Mouse (Mus musculus): ENCODE measurements around the gene Gm49358.
A peak's percentile ranks its signal among the peaks of the same experiment; 100 is the strongest.

The Gm49358 gene

GRCm38 (mm10) chr10:86814292-86815131 lies 50.7 kb downstream of the Gm49358 start:
- no peak for DNase-seq (ENCODE audit: low read depth, low spot score)

DNA sequence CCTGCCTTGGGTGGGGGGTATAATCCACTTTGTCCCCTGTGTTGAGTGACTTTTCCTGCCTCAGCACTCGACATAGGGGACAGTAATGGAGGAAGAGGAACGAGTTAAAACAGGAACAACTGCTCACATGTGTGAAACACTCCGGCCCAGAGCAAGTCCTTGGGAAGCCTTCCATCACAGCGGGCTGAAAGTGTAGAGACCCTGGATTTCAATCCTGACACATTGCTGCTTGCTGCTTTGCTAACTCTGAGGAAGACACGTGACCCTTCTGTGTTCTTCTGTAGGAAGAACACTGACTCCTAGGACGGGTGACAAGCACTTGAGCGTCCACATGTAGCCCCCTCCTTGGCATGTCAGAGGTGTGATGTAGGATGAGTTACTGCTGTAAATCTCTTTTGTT lies 51.4 kb downstream of the Gm49358 start:
- DNase-seq (ENCODE audit: low read depth, low spot score): no peak

GRCm38 (mm10) chr10:86819649-86820165 lies 55.9 kb downstream of the Gm49358 start:
- DNase-seq (ENCODE audit: low read depth, low spot score): peak; percentile 75

GRCm38 (mm10) chr10:86821014-86821413 lies 57.2 kb downstream of the Gm49358 start:
- DNase-seq (ENCODE audit: low read depth, low spot score): peak; percentile 58

DNA sequence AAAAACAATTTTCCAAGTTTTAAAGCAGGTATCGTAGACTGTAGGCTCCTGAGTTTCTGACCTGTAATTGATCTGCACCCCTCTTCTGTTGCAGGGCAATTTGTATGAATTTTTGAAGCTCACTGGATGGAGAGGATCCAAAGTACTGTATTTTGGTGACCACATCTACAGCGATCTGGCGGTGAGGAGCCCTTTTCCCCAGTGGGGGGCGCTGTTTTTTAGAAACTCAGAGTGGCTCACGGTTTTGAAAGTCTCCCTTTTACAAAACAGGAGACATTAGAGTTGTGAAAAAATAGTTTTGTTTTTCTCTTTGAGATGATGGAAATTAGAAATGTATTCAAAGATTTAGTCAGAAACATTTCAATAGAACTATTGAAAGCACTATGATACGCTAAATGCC lies 60.3 kb downstream of the Gm49358 start:
- DNase-seq (ENCODE audit: low read depth, low spot score): no peak

DNA sequence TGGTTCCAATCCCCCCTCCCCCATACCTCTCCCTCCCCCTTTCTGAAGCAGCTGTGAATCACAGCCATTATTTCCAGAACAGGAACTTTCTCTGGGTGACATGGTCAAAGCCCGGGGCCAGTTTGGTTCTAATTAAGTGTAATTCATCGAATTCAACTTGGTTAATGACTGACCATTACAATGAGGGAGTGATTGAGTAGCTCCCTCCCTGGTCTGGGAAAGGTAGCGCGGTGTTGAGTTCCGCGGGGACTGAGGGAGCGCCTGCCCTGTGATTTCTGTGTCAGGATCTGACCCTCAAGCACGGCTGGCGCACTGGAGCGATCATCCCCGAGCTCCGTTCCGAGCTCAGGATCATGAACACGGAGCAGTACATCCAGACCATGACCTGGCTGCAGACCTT lies 61.1 kb downstream of the Gm49358 start:
- no peak for DNase-seq (ENCODE audit: low read depth, low spot score)

- DNase-seq (ENCODE audit: low read depth, low spot score): peak; percentile 83
These were observed 62.2 kb downstream of the Gm49358 start for GRCm38 (mm10) chr10:86825871-86826522.

DNA sequence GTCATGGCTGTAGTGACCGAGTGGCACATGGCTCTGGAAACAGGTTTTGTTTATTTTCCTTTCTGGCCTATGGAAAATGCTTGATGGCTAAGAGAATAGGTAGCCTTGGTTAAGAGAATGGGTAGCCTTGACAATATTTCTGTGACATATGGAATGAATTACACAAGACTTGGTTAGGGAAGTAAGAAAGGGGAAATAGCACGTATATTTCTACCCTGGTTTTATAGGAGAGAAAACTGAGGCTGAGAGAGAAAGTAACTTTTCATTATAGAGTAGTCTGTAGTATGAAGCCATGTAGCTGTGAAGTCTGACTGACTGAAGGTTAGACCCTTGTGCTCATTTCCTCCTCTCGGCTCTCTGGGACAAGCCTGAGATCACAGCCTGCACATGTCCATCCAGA lies 63.2 kb downstream of the Gm49358 start:
- DNase-seq (ENCODE audit: low read depth, low spot score): no peak

GRCm38 (mm10) chr10:86828221-86829135 lies 64.7 kb downstream of the Gm49358 start:
- no peak for DNase-seq (ENCODE audit: low read depth, low spot score)

- no peak for DNase-seq (ENCODE audit: low read depth, low spot score)
These were observed 65.7 kb downstream of the Gm49358 start for GRCm38 (mm10) chr10:86829515-86829914.

- peak; percentile 46 for DNase-seq (ENCODE audit: low read depth, low spot score)
These were observed 73.0 kb downstream of the Gm49358 start for GRCm38 (mm10) chr10:86836784-86837183.

- DNase-seq (ENCODE audit: low read depth, low spot score): no peak
These were observed 75.1 kb downstream of the Gm49358 start for GRCm38 (mm10) chr10:86838827-86839226.

GRCm38 (mm10) chr10:86842659-86843058 lies 78.9 kb downstream of the Gm49358 start:
- DNase-seq (ENCODE audit: low read depth, low spot score): peak; percentile 53

- no peak for DNase-seq (ENCODE audit: low read depth, low spot score)
These were observed 83.2 kb downstream of the Gm49358 start for GRCm38 (mm10) chr10:86846926-86847467.

DNA sequence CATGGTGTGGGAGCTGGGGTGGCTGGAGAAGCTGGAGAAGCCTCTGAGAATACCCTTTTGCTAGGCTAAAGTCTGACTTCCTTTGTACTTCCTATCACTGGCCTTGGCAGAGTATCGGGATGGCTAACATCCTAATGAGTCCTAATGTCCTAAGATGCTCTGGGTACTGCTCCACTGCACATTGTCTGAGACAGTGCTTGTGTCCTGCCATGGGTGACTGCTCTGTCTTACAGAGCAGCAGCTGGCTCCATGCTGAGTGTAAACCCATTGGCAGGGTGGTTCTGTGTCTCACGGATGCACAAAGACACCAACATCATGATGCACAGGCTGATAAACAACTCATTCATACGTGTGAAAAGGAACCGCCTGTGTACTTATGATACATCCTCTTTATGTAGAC lies 85.3 kb downstream of the Gm49358 start:
- no peak for DNase-seq (ENCODE audit: low read depth, low spot score)

GRCm38 (mm10) chr10:86849508-86849907 lies 85.7 kb downstream of the Gm49358 start:
- no peak for DNase-seq (ENCODE audit: low read depth, low spot score)

GRCm38 (mm10) chr10:86852160-86852559 lies 88.4 kb downstream of the Gm49358 start:
- DNase-seq (ENCODE audit: low read depth, low spot score): no peak

DNA sequence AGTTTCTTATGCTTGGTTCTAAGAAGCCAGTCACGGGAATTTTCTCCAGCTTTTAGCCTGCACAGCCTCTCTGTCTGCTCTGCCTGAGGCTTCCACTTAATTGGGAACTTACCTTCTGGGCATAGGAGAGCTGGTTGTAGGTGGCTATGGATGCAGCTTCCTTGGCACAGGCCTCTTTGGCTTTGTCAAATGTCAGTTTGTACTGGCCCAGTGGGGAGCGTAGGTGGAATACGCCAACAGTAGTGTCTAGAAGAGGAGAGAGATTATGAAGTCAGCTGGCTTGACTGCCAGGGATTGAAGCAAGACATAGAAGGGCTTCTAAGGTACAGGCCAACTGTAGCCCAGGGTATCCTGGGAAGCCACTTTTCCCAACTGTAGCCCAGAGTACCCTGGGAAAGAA lies 89.7 kb downstream of the Gm49358 start:
- peak; percentile 59 for DNase-seq (ENCODE audit: low read depth, low spot score)

DNA sequence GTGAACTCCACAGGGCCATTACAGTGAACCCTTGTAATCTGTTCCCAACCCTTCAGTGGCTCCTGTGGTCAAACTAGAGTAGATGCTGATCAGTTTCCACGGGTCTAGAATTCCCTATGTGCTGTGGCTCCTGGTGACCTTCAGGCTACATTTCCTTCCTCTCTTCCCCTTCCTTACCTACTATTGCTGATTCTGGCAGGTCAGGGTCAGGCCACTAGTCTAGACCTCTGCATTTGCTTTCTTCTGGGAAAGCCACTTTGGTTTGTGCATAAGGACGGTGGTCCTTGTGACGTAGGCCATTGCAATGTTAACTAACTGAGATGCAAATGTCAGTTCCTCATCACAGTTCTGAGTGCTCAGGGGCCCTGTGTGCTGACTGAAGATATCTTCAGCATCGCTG lies 96.6 kb downstream of the Gm49358 start:
- no peak for DNase-seq (ENCODE audit: low read depth, low spot score)

DNA sequence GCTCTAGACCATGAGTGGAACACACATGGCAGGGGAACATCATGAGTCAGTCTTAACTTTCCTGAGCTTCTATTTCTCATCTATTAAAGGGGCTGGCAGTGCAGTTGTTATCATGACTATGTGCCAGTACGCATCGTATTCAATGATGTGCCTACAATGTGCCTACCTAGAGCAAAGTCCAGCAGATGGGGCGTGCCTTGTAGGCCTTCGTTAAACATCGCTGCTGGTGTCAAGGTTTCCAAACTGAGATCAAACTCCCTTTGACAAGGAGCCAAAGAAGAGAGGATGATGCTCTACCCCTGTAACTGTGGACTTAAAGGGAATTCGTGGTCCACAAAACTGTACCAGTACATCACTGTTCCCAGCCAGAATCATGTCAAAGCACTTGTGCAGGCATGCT lies 98.7 kb downstream of the Gm49358 start:
- no peak for DNase-seq (ENCODE audit: low read depth, low spot score)

DNA sequence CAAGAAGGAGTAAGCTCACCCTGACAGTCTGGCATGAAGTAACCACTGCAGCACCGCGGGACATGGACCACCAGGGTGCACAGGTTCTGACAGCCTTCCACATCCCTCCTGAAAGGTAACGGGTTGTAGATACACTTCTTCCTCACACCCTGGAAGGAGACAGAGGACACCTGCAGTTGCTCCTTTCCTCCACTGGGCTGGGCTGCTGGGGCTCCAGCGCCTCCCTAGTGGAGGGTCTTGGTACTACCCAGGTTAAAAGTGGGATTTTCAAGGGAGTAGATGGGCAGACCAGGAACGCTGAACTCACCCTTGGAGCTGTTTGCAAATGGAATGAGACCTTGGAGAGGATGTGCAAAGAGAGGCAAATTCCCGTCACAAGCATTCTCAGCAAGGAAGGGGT lies 99.7 kb downstream of the Gm49358 start:
- DNase-seq (ENCODE audit: low read depth, low spot score): no peak

GRCm38 (mm10) chr10:86872121-86872520 lies 108.3 kb downstream of the Gm49358 start:
- peak; percentile 53 for DNase-seq (ENCODE audit: low read depth, low spot score)
